Mouse (Mus musculus) limb, embryonic 14.5 days (tissue): ENCODE data around the gene Noc3l. TPM values are rescaled to one million over a fixed set of nuclear protein-coding genes. Genes with fewer than 3 reads are reported as not detected.

Experiments used
- ATAC-seq: fragments of 200-750 bp; cut with Nextera tagmentation; 2 replicates; pipeline ENCODE4 v1.8.0; 2017; ENCODE audit warnings: low read depth, moderate number of reproducible peaks, moderate TSS enrichment; ENCODE audit not compliant: low FRiP score
- DNase-seq: peaks from one replicate; pipeline ENCODE4 v3.0.0-alpha.2; 2015; ENCODE audit warnings: low spot score
- H3K27ac ChIP-seq: fragments of 300-500 bp; sonication (generic); replicated peaks from 2 replicates; pipeline ENCODE4 v1.5.1; 2014; ENCODE audit warnings: low read depth, mild to moderate bottlenecking, low read length, moderate library complexity, mixed read lengths
- H3K27me3 ChIP-seq: fragments of 300-500 bp; sonication (generic); 2 replicates; pipeline ENCODE4 v1.6.1; 2014; ENCODE audit warnings: low read length, mixed read lengths; ENCODE audit not compliant: control insufficient read depth, insufficient read depth
- H3K36me3 ChIP-seq: fragments of 300-500 bp; sonication (generic); 2 replicates; pipeline ENCODE4 v1.6.1; 2014; ENCODE audit warnings: mild to moderate bottlenecking, low read length, moderate library complexity, mixed read lengths; ENCODE audit not compliant: control insufficient read depth, insufficient read depth
- H3K4me1 ChIP-seq: fragments of 300-500 bp; sonication (generic); 2 replicates; pipeline ENCODE4 v1.6.1; 2014; ENCODE audit warnings: antibody characterized with exemption, low read length, mixed read lengths; ENCODE audit not compliant: control insufficient read depth, insufficient read depth
- H3K4me2 ChIP-seq: fragments of 300-500 bp; sonication (generic); replicated peaks from 2 replicates; pipeline ENCODE4 v1.6.1; 2014; ENCODE audit warnings: low read depth, mild to moderate bottlenecking, low read length, moderate library complexity; ENCODE audit not compliant: severe bottlenecking
- H3K4me3 ChIP-seq: fragments of 300-500 bp; sonication (generic); replicated peaks from 2 replicates; pipeline ENCODE4 v1.5.1; 2014; ENCODE audit warnings: low read length
- H3K9ac ChIP-seq: fragments of 300-500 bp; sonication (generic); 2 replicates; pipeline ENCODE4 v1.6.1; 2014; ENCODE audit warnings: mild to moderate bottlenecking, low read depth, low read length, moderate library complexity; ENCODE audit not compliant: severe bottlenecking
- H3K9me3 ChIP-seq: fragments of 300-500 bp; sonication (generic); 2 replicates; pipeline ENCODE4 v1.6.1; 2016; ENCODE audit warnings: low read length; ENCODE audit not compliant: control insufficient read depth
- POLR2A ChIP-seq: fragments of 200-500 bp; IDR thresholded peaks from 2 replicates; pipeline ENCODE4 v1.8.0; 2012; ENCODE audit warnings: inconsistent platforms, mild to moderate bottlenecking, moderate library complexity, borderline replicate concordance; ENCODE audit not compliant: insufficient read depth, insufficient read length; ENCODE audit errors: extremely low read depth
- WGBS: fragments of 180-500 bp; shearing (Covaris S2); extraction: QIAGEN DNeasy Blood & Tissue Kit; methylation state at CpG from one replicate; pipeline ENCODE4 v1.1.7; 2014; 5-methylcytosine and 5-hydroxymethylcytosine counted together
- polyA plus RNA-seq, 2 experiments: library from polyadenylated mRNA; depleted of rRNA in 1 of 2; stranded (reverse) in 1 of 2; unstranded in 1 of 2; fragments of >200 nt; fragmentation: Nextera tagmentation in 1 of 2; extraction: Ambion mirVana in 1 of 2; gene quantifications; 2 replicates each; pipeline versions ENCODE4 v1.2.1 to v1.2.3; 2012 to 2014

The Noc3l gene
- polyA plus RNA-seq, 2 experiments, result 7.7 to 15.0 TPM

DNA sequence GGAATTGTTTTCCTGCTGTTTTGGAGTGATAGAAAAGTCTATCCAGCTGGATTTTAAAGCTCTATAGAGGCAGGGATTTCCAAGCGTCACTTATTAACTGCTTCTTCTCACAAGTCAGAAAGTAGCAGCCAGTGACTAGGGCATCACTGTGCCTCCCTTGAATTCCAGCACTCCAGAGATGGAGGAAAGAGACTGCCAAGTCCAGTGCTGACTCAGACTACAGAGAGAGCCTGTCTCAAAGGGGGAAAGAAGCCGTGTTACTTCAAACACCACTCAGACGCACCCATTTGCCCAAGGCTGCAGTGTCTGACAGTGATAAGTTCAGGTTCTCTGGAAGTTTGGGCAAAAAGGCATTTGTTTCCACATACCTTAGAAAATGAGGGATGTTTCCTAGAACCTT lies 58.6 kb downstream of the Noc3l start:
- Histone ChIP-seq H3K4me3 (no peak overlapping the region), H3K27me3 (no peaks in the 10 kb centered on the region), H3K27ac (no peak overlapping the region), H3K4me2 (no peak overlapping the region), H3K9ac (no peak overlapping the region), H3K36me3 (0 out of 2 replicates have a peak, but pooled peaks cover 9% of the 10 kb centered on the region), H3K4me1 (peaks cover 7% of the 10 kb centered on the region; the same call in 1 of the 2 replicates), H3K9me3 (no peaks in the 10 kb centered on the region)
- DNase-seq (no peak), ATAC-seq (no peak)
- TF ChIP-seq POLR2A, result no peak
- WGBS, result 41% methylated on average over 3 of the region's 3 CpGs

DNA sequence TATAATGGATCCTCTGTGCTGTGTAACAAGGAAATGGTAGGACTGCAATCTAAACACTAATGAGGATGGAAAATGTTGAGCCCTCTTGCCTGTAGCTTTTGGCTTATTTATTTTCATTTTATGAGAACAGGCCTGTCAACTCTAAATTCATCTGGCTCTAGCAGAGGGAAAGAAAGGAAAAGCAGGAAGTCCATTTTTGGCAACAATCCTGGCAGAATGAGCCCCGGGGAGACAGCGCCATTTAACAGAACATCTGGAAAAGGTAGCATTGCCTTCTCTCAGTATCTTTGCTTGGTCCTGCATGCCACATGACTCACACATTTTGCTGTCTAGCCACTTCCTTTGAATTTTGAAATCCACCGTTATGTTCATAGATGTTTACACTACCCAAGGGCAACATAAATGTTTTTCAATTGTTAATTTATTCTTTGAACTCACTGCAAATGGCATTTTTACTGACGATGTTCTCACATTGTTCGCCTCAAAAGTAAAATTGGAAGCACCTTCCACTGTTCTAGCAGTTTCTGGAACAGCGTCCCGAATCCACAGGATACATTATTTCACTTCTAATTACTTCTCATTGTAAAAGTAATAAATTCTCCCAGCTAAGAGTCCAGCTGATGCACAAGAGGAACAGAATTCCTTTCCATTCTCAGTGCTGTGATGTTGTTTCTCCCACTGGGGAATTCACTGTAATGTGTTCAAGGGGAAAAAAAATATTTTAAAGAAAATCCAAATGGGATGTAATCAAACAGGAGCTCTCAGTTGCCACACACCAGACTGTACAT lies 60.2 kb downstream of the Noc3l start:
- Histone ChIP-seq H3K4me3 (no peak overlapping the region), H3K9me3 (no peaks in the 10 kb centered on the region), H3K4me2 (no peak overlapping the region), H3K4me1 (peaks cover 7% of the 10 kb centered on the region; the same call in 1 of the 2 replicates), H3K36me3 (0 out of 2 replicates have a peak, but pooled peaks cover 9% of the 10 kb centered on the region), H3K9ac (no peak overlapping the region), H3K27me3 (no peaks in the 10 kb centered on the region), H3K27ac (no peak overlapping the region)
- ATAC-seq (peak; percentile 83), DNase-seq (peak; percentile 82)
- WGBS, result 11% methylated on average over 7 of the region's 7 CpGs
- no peak for TF ChIP-seq POLR2A

DNA sequence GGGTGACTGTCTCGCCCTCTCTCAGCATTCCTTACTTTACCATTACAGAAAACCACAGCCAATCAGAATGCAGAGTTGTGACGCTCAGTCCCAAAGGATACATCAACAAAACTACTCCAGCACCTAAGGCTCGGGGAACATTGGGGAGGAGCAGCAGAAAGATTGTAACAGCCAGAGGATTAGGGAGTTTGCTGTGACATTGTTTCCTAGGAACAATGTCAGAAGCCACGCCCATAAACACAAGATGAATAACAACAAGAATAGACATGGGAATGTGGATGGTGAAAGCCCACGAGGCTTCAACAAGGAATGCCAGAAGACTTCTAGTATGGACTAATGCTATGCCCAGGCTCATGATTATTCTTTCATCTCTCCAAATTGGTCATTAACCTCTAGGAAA lies 61.0 kb downstream of the Noc3l start:
- no peak for TF ChIP-seq POLR2A
- DNase-seq, result no peak
- Histone ChIP-seq H3K4me1 (peaks cover 7% of the 10 kb centered on the region; the same call in 1 of the 2 replicates), H3K36me3 (0 out of 2 replicates have a peak, but pooled peaks cover 9% of the 10 kb centered on the region), H3K27me3 (no peaks in the 10 kb centered on the region), H3K4me2 (no peak overlapping the region), H3K4me3 (no peak overlapping the region), H3K9ac (no peak overlapping the region), H3K9me3 (no peaks in the 10 kb centered on the region), H3K27ac (no peak overlapping the region)
- ATAC-seq, result no peak
- 55% methylated on average over 5 of the region's 5 CpGs for WGBS

DNA sequence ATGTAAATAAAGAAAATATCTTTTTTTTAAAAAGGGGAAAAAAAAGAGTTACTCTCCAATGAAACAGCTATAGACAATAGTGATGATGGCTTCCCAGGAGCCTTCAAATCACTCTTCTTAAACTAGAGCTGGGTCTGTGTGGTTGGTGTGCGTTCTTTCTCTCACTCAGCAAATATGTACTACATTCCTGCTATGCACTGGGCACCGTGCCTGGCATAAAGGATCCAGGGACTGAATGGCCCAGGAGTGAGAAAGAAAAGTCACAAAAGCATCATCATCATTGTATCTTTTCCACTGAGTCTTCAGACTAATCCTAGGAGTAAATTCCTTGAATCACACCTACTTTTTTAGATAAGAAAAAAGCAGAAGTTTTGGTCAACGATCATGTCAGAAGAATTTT lies 61.9 kb downstream of the Noc3l start:
- ATAC-seq, result no peak
- 83% methylated on average over 3 of the region's 3 CpGs for WGBS

DNA sequence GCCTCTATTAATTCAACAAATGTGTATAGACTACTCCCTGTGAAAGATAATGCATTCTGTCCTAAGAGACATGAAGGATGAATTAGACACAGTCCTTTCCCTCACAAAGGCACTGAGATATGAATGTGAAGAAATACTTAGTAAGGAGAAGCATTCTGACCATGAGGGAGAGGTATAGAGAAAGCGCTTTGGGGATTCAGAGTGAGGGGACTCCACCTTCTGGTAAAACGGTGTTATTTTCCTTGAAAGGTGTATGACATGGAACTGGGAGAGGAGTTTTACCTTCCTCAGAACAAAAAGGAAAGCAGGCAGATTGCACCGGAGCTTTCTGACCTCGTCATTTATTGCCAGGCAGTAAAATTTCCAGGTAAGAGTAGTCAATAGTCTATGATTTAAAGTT lies 68.8 kb downstream of the Noc3l start:
- no peaks in the 10 kb centered on the region for H3K27me3 ChIP-seq
- no peak for TF ChIP-seq POLR2A
- 47% methylated on average over 4 of the region's 4 CpGs for WGBS

More for the DNA sequence above, 61.9 kb downstream of the Noc3l start:
- Histone ChIP-seq H3K27me3 (no peaks in the 10 kb centered on the region), H3K4me3 (no peak overlapping the region), H3K4me1 (peaks cover 7% of the 10 kb centered on the region; the same call in 1 of the 2 replicates), H3K4me2 (no peak overlapping the region), H3K9ac (no peak overlapping the region), H3K27ac (no peak overlapping the region), H3K36me3 (0 out of 2 replicates have a peak, but pooled peaks cover 9% of the 10 kb centered on the region), H3K9me3 (no peaks in the 10 kb centered on the region)
- DNase-seq, result no peak
- TF ChIP-seq POLR2A, result no peak

More for the DNA sequence above, 68.8 kb downstream of the Noc3l start:
- H3K9ac ChIP-seq, result no peak overlapping the region
- H3K4me1 ChIP-seq, result peaks cover 11% of the 10 kb centered on the region
- H3K9me3 ChIP-seq, result no peaks in the 10 kb centered on the region
- DNase-seq (no peak), ATAC-seq (no peak)
- peaks cover 10% of the 10 kb centered on the region for H3K36me3 ChIP-seq
- H3K27ac ChIP-seq, result no peak overlapping the region
- H3K4me2 ChIP-seq, result no peak overlapping the region
- no peak overlapping the region for H3K4me3 ChIP-seq
